Mouse (Mus musculus) Patski (cell line): ENCODE results near the gene Tarbp2. TPM values are rescaled to one million over a fixed set of nuclear protein-coding genes. Genes with fewer than 3 reads are reported as not detected.
A peak's percentile ranks its signal among the peaks of the same experiment; 100 is the strongest.

Source experiments
- ATAC-seq: fragments of 100-300 bp; one replicate; pipeline ENCODE4 v1.8.0; 2021
- CTCF ChIA-PET: fragments of 350-600 bp; sonication (Branson Sonifier 250); formaldehyde crosslinking; loops from one replicate; lab custom pipeline; 2022; ENCODE audit warnings: inconsistent platforms; lab: Charles Lee
- POLR2A ChIA-PET: fragments of 350-600 bp; sonication (Branson Sonifier 250); formaldehyde crosslinking; loops from one replicate; lab custom pipeline; 2022; ENCODE audit warnings: antibody characterized with exemption, inconsistent platforms; lab: Charles Lee
- DNase-seq: peaks from one replicate; pipeline ENCODE4 v3.0.0-alpha.2; 2011; ENCODE audit warnings: low read depth, low spot score
- H3K27me3 ChIP-seq: fragments of 371-371 bp; one replicate; pipeline ENCODE4 v1.5.1; 2021
- CTCF ChIP-seq: fragments of 100-300 bp; IDR thresholded peaks from one replicate; pipeline ENCODE4 v1.5.1; 2021
- in situ Hi-C: fragments of 300-500 bp; cut with MboI; formaldehyde crosslinking; loops from 3 replicates; pipeline ENCODE4 v1.11.1; 2018; ENCODE audit warnings: low pct_unique_long_range_greater_than_20kb, mixed read lengths
- polyA plus RNA-seq: library from polyadenylated mRNA; unstranded; gene quantifications from one replicate; pipeline ENCODE4 v1.2.3, GENCODE M21; 2021

Tarbp2 gene
- 51.1 TPM for polyA plus RNA-seq

GRCm38 (mm10) chr15:102517976-102518858 lies at the start of gene Tarbp2:
TSS of gene Tarbp2 (plus strand) at chr15:102518192.
- DNase-seq (peak; percentile 99), ATAC-seq (peak; percentile 95)
- ChIA-PET CTCF (interaction anchor here (1.0 to 1.8 kb wide), 2 partner anchors 9 to 10 kb away, joined by 3 to 5 read pairs; no protein-coding TSS in a partner anchor), POLR2A (interaction anchor here (0.5 to 2.1 kb wide), 9 partner anchors 8 to 239 kb away, joined by 3 to 6 read pairs (median 5); partner anchors contain the start of genes Mfsd5 and Prr13)
- H3K27me3 ChIP-seq = no peaks in the 10 kb centered on the region
- TF ChIP-seq CTCF = no peak
- in situ Hi-C loops = no loop called here

GRCm38 (mm10) chr15:102468675-102469370 lies 49.2 kb upstream of the Tarbp2 start:
- no peaks in the 10 kb centered on the region for H3K27me3 ChIP-seq
- no peak for ATAC-seq
- TF ChIP-seq CTCF = peak; percentile 43
- ChIA-PET POLR2A (interaction anchor here (0.6 kb wide), 1 partner anchor 17 kb away, joined by 4 read pairs; no protein-coding TSS in a partner anchor), CTCF (interaction anchor here (2.2 kb wide), 1 partner anchor 9 kb away, joined by 4 read pairs; the partner anchor contains the start of gene Prr13)
- in situ Hi-C loops = no loop called here
- DNase-seq = no peak

- peak; percentile 85 for DNase-seq
- ChIA-PET CTCF (interaction anchor here (1.1 to 2.2 kb wide), 3 partner anchors 11 to 55 kb away, joined by 3 to 9 read pairs (median 4); partner anchors contain the start of genes Npff and Prr13), POLR2A (interaction anchor here (1.2 kb wide), 1 partner anchor 10 kb away, joined by 7 read pairs; no protein-coding TSS in a partner anchor)
- in situ Hi-C loops = no loop called here
- ATAC-seq = peak; percentile 89
- H3K27me3 ChIP-seq = no peaks in the 10 kb centered on the region
- peak; percentile 99 for TF ChIP-seq CTCF
These were observed 47.8 kb upstream of the Tarbp2 start, which contains the start of gene Pcbp2 for GRCm38 (mm10) chr15:102470183-102470604. TSS of gene Pcbp2 (plus strand) at chr15:102470539.

GRCm38 (mm10) chr15:102470605-102471294 lies 47.2 kb upstream of the Tarbp2 start:
- H3K27me3 ChIP-seq = no peaks in the 10 kb centered on the region
- peak; percentile 84 for TF ChIP-seq CTCF
- ATAC-seq = peak; percentile 45
- in situ Hi-C loops = no loop called here
- peak; percentile 33 for DNase-seq
- ChIA-PET CTCF (interaction anchor here (1.1 to 2.2 kb wide), 4 partner anchors 9 to 54 kb away, joined by 3 to 9 read pairs (median 4); partner anchors contain the start of genes Npff and Prr13), POLR2A (interaction anchor here (0.6 to 1.2 kb wide), 5 partner anchors 11 to 383 kb away, joined by 3 to 7 read pairs (median 4); no protein-coding TSS in a partner anchor)

GRCm38 (mm10) chr15:102471295-102471645 lies 46.7 kb upstream of the Tarbp2 start:
- ChIA-PET CTCF (interaction anchor here (1.3 to 2.1 kb wide), 2 partner anchors 8 to 54 kb away, joined by 3 to 9 read pairs; partner anchors contain the start of gene Npff), POLR2A (interaction anchor here (0.6 to 1.2 kb wide), 5 partner anchors 43 to 383 kb away, joined by 3 to 5 read pairs (median 3); no protein-coding TSS in a partner anchor)
- in situ Hi-C loops = no loop called here
- TF ChIP-seq CTCF = no peak
- DNase-seq (no peak), ATAC-seq (peak; percentile 17)
- no peaks in the 10 kb centered on the region for H3K27me3 ChIP-seq

GRCm38 (mm10) chr15:102471727-102472126 lies 46.3 kb upstream of the Tarbp2 start:
- DNase-seq (no peak), ATAC-seq (no peak)
- no peaks in the 10 kb centered on the region for H3K27me3 ChIP-seq
- POLR2A ChIA-PET = interaction anchor here (0.6 to 1.2 kb wide), 5 partner anchors 42 to 384 kb away, joined by 3 to 5 read pairs (median 3); no protein-coding TSS in a partner anchor
- in situ Hi-C loops = no loop called here
- CTCF ChIA-PET = interaction anchor here (1.3 to 2.1 kb wide), 2 partner anchors 8 to 53 kb away, joined by 3 to 9 read pairs; partner anchors contain the start of gene Npff
- TF ChIP-seq CTCF = no peak

- TF ChIP-seq CTCF = no peak
- H3K27me3 ChIP-seq = no peaks in the 10 kb centered on the region
- POLR2A ChIA-PET = interaction anchor here (1.4 kb wide), 1 partner anchor 12 kb away, joined by 4 read pairs; no protein-coding TSS in a partner anchor
- DNase-seq (no peak), ATAC-seq (no peak)
- CTCF ChIA-PET = interaction anchor here (1.5 to 2.0 kb wide), 2 partner anchors 9 to 21 kb away, joined by 5 to 8 read pairs; no protein-coding TSS in a partner anchor
- in situ Hi-C loops = no loop called here
These were observed 44.7 kb upstream of the Tarbp2 start for GRCm38 (mm10) chr15:102473246-102473645.

GRCm38 (mm10) chr15:102474520-102474919 lies 43.5 kb upstream of the Tarbp2 start:
- POLR2A ChIA-PET = interaction anchor here (0.6 kb wide), 1 partner anchor 105 kb away, joined by 3 read pairs; no protein-coding TSS in a partner anchor
- no peaks in the 10 kb centered on the region for H3K27me3 ChIP-seq
- TF ChIP-seq CTCF = no peak
- CTCF ChIA-PET = interaction anchor here (2.0 kb wide), 1 partner anchor 8 kb away, joined by 8 read pairs; no protein-coding TSS in a partner anchor
- DNase-seq (no peak), ATAC-seq (no peak)
- in situ Hi-C loops = no loop called here

GRCm38 (mm10) chr15:102483136-102483535 lies 34.9 kb upstream of the Tarbp2 start:
- POLR2A ChIA-PET = no interaction called here
- CTCF ChIA-PET = interaction anchor here (1.4 to 2.4 kb wide), 3 partner anchors 8 to 14 kb away, joined by 4 to 8 read pairs (median 5); no protein-coding TSS in a partner anchor
- ATAC-seq (no peak), DNase-seq (no peak)
- TF ChIP-seq CTCF = no peak
- H3K27me3 ChIP-seq = no peaks in the 10 kb centered on the region
- in situ Hi-C loops = no loop called here
